Mouse (Mus musculus) MEL (cell line): Measurements from ENCODE around the gene Med9. TPM values are rescaled to one million over a fixed set of nuclear protein-coding genes. Genes with fewer than 3 reads are reported as not detected.
A peak's percentile ranks its signal among the peaks of the same experiment; 100 is the strongest.

Experiments used
- DNase-seq: peaks from one replicate; pipeline ENCODE4 v3.0.0; 2011; ENCODE audit warnings: low read depth, low spot score
- H3K27ac ChIP-seq: 2 replicates; pipeline ENCODE4 v1.5.1; 2012; ENCODE audit warnings: low read depth, mild to moderate bottlenecking, control low read depth, low read length, moderate library complexity; ENCODE audit not compliant: control insufficient read depth
- H3K27me3 ChIP-seq, 2 experiments: fragments of 150-350 bp in 1 of 2; sonication (generic) in 1 of 2; 2 replicates each; pipeline ENCODE4 v1.6.1; 2012; ENCODE audit warnings: low read length in 2 of 2, mild to moderate bottlenecking in 2 of 2, improper control_type of control experiment in 1 of 2, moderate library complexity in 1 of 2; ENCODE audit not compliant: insufficient read depth in 2 of 2, control insufficient read depth in 1 of 2
- H3K36me3 ChIP-seq, 2 experiments: 2 replicates each; pipeline ENCODE4 v1.6.1; 2012 to 2014; ENCODE audit warnings: low read length in 2 of 2, improper control_type of control experiment in 1 of 2, inconsistent platforms in 1 of 2, mild to moderate bottlenecking in 1 of 2; ENCODE audit not compliant: insufficient read depth in 2 of 2, control insufficient read depth in 1 of 2
- H3K4me1 ChIP-seq, 2 experiments: fragments of 150-350 bp in 1 of 2; sonication (generic) in 1 of 2; 2 replicates each; pipeline ENCODE4 v1.6.1; 2012; ENCODE audit warnings: low read length in 2 of 2, improper control_type of control experiment in 1 of 2, mild to moderate bottlenecking in 1 of 2; ENCODE audit not compliant: insufficient read depth in 2 of 2, control insufficient read depth in 1 of 2
- H3K4me3 ChIP-seq, 2 experiments: fragments of 150-350 bp in 1 of 2; sonication (generic) in 1 of 2; 2 replicates each; pipeline ENCODE4 v1.5.1; 2012; ENCODE audit warnings: low read depth in 2 of 2, low read length in 2 of 2, mild to moderate bottlenecking in 2 of 2, moderate library complexity in 2 of 2, control low read depth in 1 of 2, improper control_type of control experiment in 1 of 2; ENCODE audit not compliant: control insufficient read depth in 1 of 2, insufficient read depth in 1 of 2
- H3K79me2 ChIP-seq: 2 replicates; pipeline ENCODE4 v1.6.1; 2012; ENCODE audit warnings: mild to moderate bottlenecking, low read length, moderate library complexity; ENCODE audit not compliant: control insufficient read depth, poor library complexity, insufficient read depth
- H3K9ac ChIP-seq: 2 replicates; pipeline ENCODE4 v1.6.1; 2012; ENCODE audit warnings: low read depth, mild to moderate bottlenecking, control low read depth, low read length, moderate library complexity; ENCODE audit not compliant: control insufficient read depth, poor library complexity, severe bottlenecking
- H3K9me3 ChIP-seq: fragments of 150-350 bp; sonication (generic); replicated peaks from 2 replicates; pipeline ENCODE4 v1.6.1; 2012; ENCODE audit warnings: mild to moderate bottlenecking, low read length, improper control_type of control experiment, moderate library complexity; ENCODE audit not compliant: insufficient read depth
- CHD1 ChIP-seq: IDR thresholded peaks from 2 replicates; pipeline ENCODE4 v1.6.1; 2012; ENCODE audit warnings: low read depth, mild to moderate bottlenecking, inconsistent platforms, low read length, improper control_type of control experiment
- CTCF ChIP-seq, 3 experiments: IDR thresholded peaks in 2 of 3; conservative IDR thresholded peaks in 1 of 3; 2 replicates each; pipeline ENCODE4 v1.5.1; 2011 to 2012; ENCODE audit warnings: low read length in 3 of 3, low read depth in 2 of 3, mild to moderate bottlenecking in 2 of 3, improper control_type of control experiment in 1 of 3, inconsistent platforms in 1 of 3, mixed read lengths in 1 of 3, moderate library complexity in 1 of 3; ENCODE audit not compliant: control insufficient read depth in 1 of 3, insufficient read depth in 1 of 3, poor library complexity in 1 of 3, severe bottlenecking in 1 of 3
- EP300 ChIP-seq, 2 experiments: IDR thresholded peaks; 2 replicates each; pipeline ENCODE4 v1.6.1; 2011; ENCODE audit warnings: improper control_type of control experiment in 2 of 2, low read length in 2 of 2, low read depth in 1 of 2, mild to moderate bottlenecking in 1 of 2
- GATA1 ChIP-seq: IDR thresholded peaks from 2 replicates; pipeline ENCODE4 v1.6.1; 2011; ENCODE audit warnings: low read depth, low read length, improper control_type of control experiment
- HCFC1 ChIP-seq: IDR thresholded peaks from 2 replicates; pipeline ENCODE4 v1.6.1; 2012; ENCODE audit warnings: low read depth, mild to moderate bottlenecking, inconsistent platforms, low read length, improper control_type of control experiment, moderate library complexity
- JUND ChIP-seq: IDR thresholded peaks from 2 replicates; pipeline ENCODE4 v1.6.1; 2011; ENCODE audit warnings: low read depth, mild to moderate bottlenecking, improper control_type of control experiment, low read length
- KAT2A ChIP-seq: conservative IDR thresholded peaks from 2 replicates; pipeline ENCODE4 v1.6.1; 2012; ENCODE audit warnings: low read depth, low read length, improper control_type of control experiment, inconsistent platforms
- MEF2A ChIP-seq: IDR thresholded peaks from 2 replicates; pipeline ENCODE4 v1.6.1; 2014; ENCODE audit warnings: low read depth, mild to moderate bottlenecking, inconsistent platforms, low read length, improper control_type of control experiment; ENCODE audit not compliant: poor library complexity, insufficient replicate concordance, severe bottlenecking; ENCODE audit errors: extremely low read depth
- MXI1 ChIP-seq: IDR thresholded peaks from 2 replicates; pipeline ENCODE4 v1.6.1; 2011; ENCODE audit warnings: mild to moderate bottlenecking, low read depth, low read length, improper control_type of control experiment
- MYC ChIP-seq: IDR thresholded peaks from 2 replicates; pipeline ENCODE4 v1.6.1; 2011; ENCODE audit warnings: low read depth, mild to moderate bottlenecking, low read length, improper control_type of control experiment, moderate library complexity
- POLR2AphosphoS2 ChIP-seq: IDR thresholded peaks from 2 replicates; pipeline ENCODE4 v1.6.1; 2011; ENCODE audit warnings: low read length, improper control_type of control experiment
- SIN3A ChIP-seq: IDR thresholded peaks from 2 replicates; pipeline ENCODE4 v1.6.1; 2012; ENCODE audit warnings: low read length, improper control_type of control experiment, inconsistent platforms
- TCF12 ChIP-seq: IDR thresholded peaks from 2 replicates; pipeline ENCODE4 v1.6.1; 2014; ENCODE audit warnings: low read depth, mild to moderate bottlenecking, inconsistent platforms, low read length, improper control_type of control experiment, moderate library complexity
- UBTF ChIP-seq: IDR thresholded peaks from 2 replicates; pipeline ENCODE4 v1.6.1; 2012; ENCODE audit warnings: low read depth, mild to moderate bottlenecking, inconsistent platforms, low read length, improper control_type of control experiment, moderate library complexity, borderline replicate concordance; ENCODE audit not compliant: insufficient read depth
- USF1 ChIP-seq: IDR thresholded peaks from 2 replicates; pipeline ENCODE4 v1.6.1; 2014; ENCODE audit warnings: low read depth, mild to moderate bottlenecking, inconsistent platforms, low read length, improper control_type of control experiment, moderate library complexity
- ZKSCAN1 ChIP-seq: IDR thresholded peaks from 2 replicates; pipeline ENCODE4 v1.6.1; 2012; ENCODE audit warnings: low read depth, mild to moderate bottlenecking, inconsistent platforms, low read length, improper control_type of control experiment, moderate library complexity
- ZMIZ1 ChIP-seq: IDR thresholded peaks from 2 replicates; pipeline ENCODE4 v1.6.1; 2012; ENCODE audit warnings: low read depth, mild to moderate bottlenecking, inconsistent platforms, low read length, improper control_type of control experiment, moderate library complexity
- polyA plus RNA-seq, 2 experiments: library from polyadenylated mRNA; stranded (reverse) in 1 of 2; unstranded in 1 of 2; fragments of >175 nt in 1 of 2; fragments of >200 nt in 1 of 2; gene quantifications; 2 replicates each; pipeline versions ENCODE4 v1.2.1 to v1.2.4; 2012; ENCODE audit warnings: low replicate concordance in 2 of 2, low read depth in 1 of 2; ENCODE audit not compliant: insufficient read length in 2 of 2, insufficient read depth in 1 of 2, missing spikeins in 1 of 2
- total RNA-seq: library from RNA; depleted of rRNA; stranded (reverse); fragments of 300-350 nt; gene quantifications from 2 replicates; pipeline ENCODE4 v1.2.3, GENCODE M21; 2012

Gene Med9
- total and polyA plus RNA-seq, 3 experiments: 46.8 to 48.4 TPM; not detected in 1

DNA sequence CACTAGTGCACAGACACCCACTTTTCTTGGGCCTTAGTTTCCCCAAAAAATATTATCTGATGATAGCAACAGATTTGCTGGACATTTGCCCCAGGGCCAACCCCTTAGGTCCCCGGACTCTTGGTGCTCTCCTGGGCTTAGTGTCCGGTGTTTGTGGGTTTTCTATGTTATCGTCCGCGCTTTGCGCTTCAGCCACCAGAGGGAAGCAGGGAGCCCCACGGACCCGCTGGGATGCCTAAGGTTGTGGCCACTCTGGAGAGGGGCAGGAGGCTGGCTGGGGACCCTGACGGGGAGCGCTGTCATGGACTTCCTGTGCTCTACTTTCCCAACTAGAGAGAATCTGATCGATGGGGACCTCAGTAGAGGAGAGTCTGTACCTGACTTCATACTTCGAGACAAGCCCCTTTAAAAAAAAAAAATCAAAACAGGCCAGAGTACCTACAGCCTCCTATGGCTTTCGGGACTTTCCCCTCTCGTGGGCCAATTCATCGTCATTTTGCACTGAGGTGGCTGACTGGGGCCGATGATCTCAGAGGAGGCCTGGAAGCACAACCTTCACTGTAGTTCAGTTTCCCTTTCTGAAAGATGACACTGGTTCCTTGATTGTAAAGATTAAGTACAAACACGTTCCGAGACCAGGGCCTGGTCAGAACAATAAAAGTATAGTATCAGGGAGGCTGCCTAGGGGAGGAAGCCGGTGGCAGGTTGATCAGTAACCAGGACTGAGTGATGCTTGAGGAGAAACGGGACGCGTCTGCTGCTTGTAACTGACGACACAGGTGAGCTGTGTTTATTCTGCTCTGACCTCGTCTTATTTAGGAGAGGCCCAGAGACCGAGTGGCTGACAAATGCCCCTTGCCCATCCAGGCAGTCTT lies 17.5 kb downstream of the Med9 start (continued):
- TF ChIP-seq HCFC1 (no peak), CTCF (IDR thresholded peaks at IDR 0.05 in 2 of 3, conservative IDR thresholded peaks at IDR 0.05 in 1 of 3; ENCODE audit: control insufficient read depth in 1 of 3, insufficient read depth in 1 of 3, low read depth in 2 of 3, low read length in 3 of 3, poor library complexity in 1 of 3, severe bottlenecking in 1 of 3) (peak; percentile 82 to 94 (median 87)), SIN3A (0 out of 2 replicates have a peak, but pooled peaks have one; percentile 13), TCF12 (no peak)

DNA sequence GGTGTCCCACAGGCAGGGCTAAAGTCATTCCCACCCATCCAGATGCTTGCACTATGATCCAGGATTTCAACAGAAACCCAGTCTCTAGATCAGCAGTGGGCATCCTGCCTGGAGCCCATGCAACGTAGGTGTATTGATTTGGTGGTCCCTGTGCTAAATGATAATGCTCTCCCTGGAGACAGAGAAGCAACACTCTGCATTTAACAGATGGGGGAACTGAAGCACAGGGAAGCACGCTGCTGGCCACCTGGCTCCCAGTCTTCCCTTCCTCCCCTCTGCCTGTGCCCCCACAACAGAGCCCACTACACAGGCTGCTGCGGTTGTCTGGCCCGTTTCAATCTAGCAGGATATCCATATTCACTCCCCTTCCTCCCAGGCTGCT lies 18.1 kb downstream of the Med9 start:
- no peak for DNase-seq
- Histone ChIP-seq H3K9ac (no peak overlapping the region), H3K27ac (no peak overlapping the region), H3K4me3 (no peak overlapping the region), H3K36me3 (peaks cover 0 to 2% of the 10 kb centered on the region in 2 experiments; a peak in 2 of 4 replicates), H3K27me3 (no peaks in the 10 kb centered on the region), H3K79me2 (no peaks in the 10 kb centered on the region), H3K9me3 (no peaks in the 10 kb centered on the region), H3K4me1 (peaks cover 12 to 19% of the 10 kb centered on the region in 2 experiments)
- TF ChIP-seq SIN3A (no peak), ZMIZ1 (no peak), MEF2A (no peak), EP300 (IDR thresholded peaks at IDR 0.05; ENCODE audit: low read depth in 1 of 2, low read length in 2 of 2) (no peak), KAT2A (no peak)

DNA sequence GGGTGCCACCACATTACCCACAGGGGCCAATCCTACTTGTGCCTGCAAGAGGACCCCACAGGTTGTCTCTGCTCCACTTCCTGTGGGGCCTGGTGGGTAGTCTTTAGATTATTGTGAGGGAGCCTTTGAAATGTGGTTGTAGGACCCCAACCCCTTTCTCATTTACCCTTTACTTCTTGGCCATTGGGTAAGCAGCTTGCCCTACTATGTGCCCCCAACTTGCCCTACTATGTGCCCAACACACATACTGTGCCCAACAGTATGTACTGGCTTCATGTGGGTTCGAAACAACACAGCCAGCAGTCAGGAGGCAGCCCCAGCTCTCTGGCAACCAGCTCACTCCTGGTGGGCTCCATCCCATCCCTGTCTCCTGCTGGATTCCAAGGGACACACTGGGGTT lies 19.8 kb downstream of the Med9 start:
- DNase-seq: no peak
- no peaks in the 10 kb centered on the region for H3K27me3 ChIP-seq
- peak; percentile 100 for TF ChIP-seq ZKSCAN1
- no peak for TF ChIP-seq POLR2AphosphoS2
- H3K79me2 ChIP-seq: no peaks in the 10 kb centered on the region
- H3K4me1 ChIP-seq: peaks cover 12 to 16% of the 10 kb centered on the region in 2 experiments
- no peak overlapping the region for H3K27ac ChIP-seq
- H3K4me3 ChIP-seq: no peak overlapping the region
- H3K9ac ChIP-seq: no peak overlapping the region
- no peaks in the 10 kb centered on the region for H3K9me3 ChIP-seq
- H3K36me3 ChIP-seq: no peaks in the 10 kb centered on the region

DNA sequence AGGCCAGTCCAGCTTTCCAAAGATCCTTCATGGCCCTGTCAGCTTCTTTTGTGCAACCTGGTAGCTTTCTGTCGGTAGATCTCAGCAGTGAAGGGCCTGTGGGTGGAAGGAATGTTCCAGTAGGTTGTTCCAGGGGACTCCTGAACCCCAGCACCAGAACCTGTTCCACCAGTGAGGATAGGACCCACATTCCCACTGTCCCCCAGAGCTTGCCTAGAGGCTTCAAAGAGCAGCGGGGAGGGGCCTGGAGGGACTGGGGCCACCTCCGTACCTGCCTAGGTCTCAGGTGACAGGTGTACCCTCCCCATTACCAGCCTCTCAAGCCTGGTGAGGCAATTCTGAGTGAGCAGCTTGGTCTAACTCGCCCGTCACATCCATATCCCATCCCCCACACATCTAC lies 22.8 kb downstream of the Med9 start:
- TF ChIP-seq MYC (no peak), JUND (no peak), MXI1 (no peak), GATA1 (no peak), CHD1 (no peak), CTCF (IDR thresholded peaks at IDR 0.05 in 2 of 3, conservative IDR thresholded peaks at IDR 0.05 in 1 of 3; ENCODE audit: control insufficient read depth in 1 of 3, insufficient read depth in 1 of 3, low read depth in 2 of 3, low read length in 3 of 3, poor library complexity in 1 of 3, severe bottlenecking in 1 of 3) (no peak), ZMIZ1 (no peak), EP300 (IDR thresholded peaks at IDR 0.05; ENCODE audit: low read depth in 1 of 2, low read length in 2 of 2) (no peak), USF1 (no peak), UBTF (no peak)
- TF ChIP-seq, all 39 proteins: peak for 0
- Histone ChIP-seq H3K27me3 (no peaks in the 10 kb centered on the region), H3K9me3 (no peaks in the 10 kb centered on the region)

More for the DNA sequence above, 22.8 kb downstream of the Med9 start:
- no peak overlapping the region for H3K9ac ChIP-seq
- no peaks in the 10 kb centered on the region for H3K79me2 ChIP-seq
- peaks cover 3 to 9% of the 10 kb centered on the region in 2 experiments for H3K4me1 ChIP-seq
- H3K4me3 ChIP-seq: no peak overlapping the region
- H3K36me3 ChIP-seq: no peaks in the 10 kb centered on the region
- no peak for DNase-seq
- no peak overlapping the region for H3K27ac ChIP-seq
